Mouse (Mus musculus) heart, postnatal 0 days (tissue): ENCODE measurements around the gene Ltc4s. TPM values are rescaled to one million over a fixed set of nuclear protein-coding genes. Genes with fewer than 3 reads are reported as not detected.
A peak's percentile ranks its signal among the peaks of the same experiment; 100 is the strongest.

ENCODE experiments used
- ATAC-seq: fragments of 200-750 bp; cut with Nextera tagmentation; 2 replicates; pipeline ENCODE4 v1.8.0; 2017; ENCODE audit warnings: low read depth, moderate number of reproducible peaks, moderate library complexity; ENCODE audit not compliant: insufficient read depth
- DNase-seq: peaks from one replicate; pipeline ENCODE4 v3.0.0-alpha.2; 2016; ENCODE audit warnings: low spot score
- H3K27ac ChIP-seq: fragments of 300-500 bp; sonication (generic); 2 replicates; pipeline ENCODE4 v1.5.1; 2014; ENCODE audit warnings: low read depth, mild to moderate bottlenecking
- H3K27me3 ChIP-seq: fragments of 300-500 bp; sonication (generic); 2 replicates; pipeline ENCODE4 v1.6.1; 2014; ENCODE audit warnings: low read length, mixed read lengths; ENCODE audit not compliant: control insufficient read depth, insufficient read depth
- H3K36me3 ChIP-seq: fragments of 300-500 bp; sonication (generic); replicated peaks from 2 replicates; pipeline ENCODE4 v1.6.1; 2014; ENCODE audit warnings: low read length, mixed read lengths; ENCODE audit not compliant: control insufficient read depth, insufficient read depth
- H3K4me1 ChIP-seq: fragments of 300-500 bp; sonication (generic); 2 replicates; pipeline ENCODE4 v1.6.1; 2014; ENCODE audit warnings: antibody characterized with exemption; ENCODE audit not compliant: control insufficient read depth, insufficient read depth
- H3K4me2 ChIP-seq: fragments of 300-500 bp; sonication (generic); 2 replicates; pipeline ENCODE4 v1.6.1; 2014; ENCODE audit warnings: low read depth, mild to moderate bottlenecking, low read length, moderate library complexity
- H3K4me3 ChIP-seq: fragments of 300-500 bp; sonication (generic); 2 replicates; pipeline ENCODE4 v1.5.1; 2014; ENCODE audit warnings: low read depth, low read length
- H3K9ac ChIP-seq: fragments of 300-500 bp; sonication (generic); replicated peaks from 2 replicates; pipeline ENCODE4 v1.6.1; 2014; ENCODE audit warnings: low read depth, low read length, mixed read lengths
- H3K9me3 ChIP-seq: fragments of 300-500 bp; sonication (generic); replicated peaks from 2 replicates; pipeline ENCODE4 v1.6.1; 2016; ENCODE audit warnings: low read length; ENCODE audit not compliant: control insufficient read depth
- CTCF ChIP-seq: IDR thresholded peaks from 2 replicates; pipeline ENCODE4 v1.5.1; 2016; ENCODE audit warnings: antibody characterized with exemption, control low read depth, low read depth
- EP300 ChIP-seq: IDR thresholded peaks from 2 replicates; pipeline ENCODE4 v1.6.1; 2016; ENCODE audit warnings: antibody characterized with exemption, low read depth
- WGBS: fragments of 180-500 bp; shearing (Covaris S2); extraction: QIAGEN DNeasy Blood & Tissue Kit; methylation state at CpG from one replicate; pipeline ENCODE4 v1.1.7; 2014; 5-methylcytosine and 5-hydroxymethylcytosine counted together
- polyA plus RNA-seq: library from polyadenylated mRNA; unstranded; fragments of >200 nt; fragmentation: Nextera tagmentation; extraction: Ambion mirVana; gene quantifications from 2 replicates; pipeline ENCODE4 v1.2.1, GENCODE M21; 2015
- total RNA-seq: library from RNA; depleted of rRNA; stranded (reverse); fragments of >200 nt; gene quantifications from 2 replicates; pipeline ENCODE4 v1.2.3, GENCODE M21; 2014; ENCODE audit warnings: low replicate concordance

Ltc4s gene
- total and polyA plus RNA-seq, 2 experiments from 2014 or later = 2.2 TPM; not detected in 1

GRCm38 (mm10) chr11:50269163-50269562 is 30.7 kb upstream of the Ltc4s start:
- no peak overlapping the region for H3K27ac ChIP-seq
- no peak overlapping the region for H3K9ac ChIP-seq
- no peak overlapping the region for H3K4me2 ChIP-seq
- peaks cover 15% of the 10 kb centered on the region; the same call in 1 of the 2 replicates for H3K4me1 ChIP-seq
- no peaks in the 10 kb centered on the region for H3K27me3 ChIP-seq
- no peaks in the 10 kb centered on the region for H3K9me3 ChIP-seq
- no peak overlapping the region for H3K4me3 ChIP-seq
- DNase-seq = peak; percentile 53
- WGBS = 85% methylated on average over 2 of the region's 2 CpGs
- no peak; the same call in 1 of the 2 replicates for ATAC-seq
- H3K36me3 ChIP-seq = peaks cover 30% of the 10 kb centered on the region
- peak; percentile 56 for TF ChIP-seq CTCF
- TF ChIP-seq EP300 = no peak

GRCm38 (mm10) chr11:50266997-50267396 is 28.6 kb upstream of the Ltc4s start:
- Histone ChIP-seq H3K4me1 (peaks cover 14% of the 10 kb centered on the region; the same call in 1 of the 2 replicates), H3K4me2 (no peak overlapping the region), H3K9me3 (no peaks in the 10 kb centered on the region), H3K27me3 (no peaks in the 10 kb centered on the region), H3K27ac (no peak overlapping the region), H3K4me3 (no peak overlapping the region), H3K36me3 (peaks cover 47% of the 10 kb centered on the region), H3K9ac (no peak overlapping the region)
- no peak for TF ChIP-seq EP300
- no peak for TF ChIP-seq CTCF
- 93% methylated on average over 3 of the region's 3 CpGs for WGBS
- ATAC-seq (no peak), DNase-seq (no peak)

- DNase-seq (no peak), ATAC-seq (no peak)
- 81% methylated on average over 8 of the region's 8 CpGs for WGBS
- peaks cover 3% of the 10 kb centered on the region; the same call in 1 of the 2 replicates for H3K4me1 ChIP-seq
- H3K9me3 ChIP-seq = no peaks in the 10 kb centered on the region
- H3K27ac ChIP-seq = no peak overlapping the region
- no peaks in the 10 kb centered on the region for H3K27me3 ChIP-seq
- no peak overlapping the region for H3K4me3 ChIP-seq
- no peak overlapping the region for H3K4me2 ChIP-seq
- no peak for TF ChIP-seq CTCF
- TF ChIP-seq EP300 = no peak
- H3K9ac ChIP-seq = no peak overlapping the region
- peaks cover 58% of the 10 kb centered on the region for H3K36me3 ChIP-seq
Observed at GRCm38 (mm10) chr11:50265931-50266330, 27.5 kb upstream of the Ltc4s start.

DNA sequence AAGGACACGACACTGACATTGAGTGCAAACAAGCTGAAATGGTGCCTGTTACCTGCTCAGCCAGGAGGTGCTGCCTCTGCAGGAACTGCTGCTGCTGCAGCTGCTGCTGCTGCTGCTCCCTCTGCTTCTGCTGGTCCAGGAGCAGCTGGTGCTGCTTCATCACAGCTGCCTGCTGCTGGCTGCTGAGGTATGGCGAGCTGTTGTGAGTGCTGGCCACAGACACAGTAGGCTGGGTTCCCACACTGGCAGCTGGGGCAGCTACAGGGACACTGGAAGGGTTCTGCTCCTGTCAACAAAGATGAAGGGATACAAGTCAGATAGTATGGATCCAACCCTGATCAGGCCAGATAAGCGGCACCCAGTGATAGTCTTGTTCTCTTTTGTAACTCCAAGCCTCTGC is 24.8 kb upstream of the Ltc4s start:
- no peaks in the 10 kb centered on the region for H3K27me3 ChIP-seq
- H3K4me2 ChIP-seq = no peak overlapping the region
- H3K9ac ChIP-seq = no peak overlapping the region
- DNase-seq (no peak), ATAC-seq (no peak)
- no peak overlapping the region for H3K4me3 ChIP-seq
- WGBS = 85% methylated on average over 3 of the region's 3 CpGs
- no peaks in the 10 kb centered on the region for H3K9me3 ChIP-seq
- H3K27ac ChIP-seq = no peak overlapping the region
- H3K36me3 ChIP-seq = peaks cover 83% of the 10 kb centered on the region
- H3K4me1 ChIP-seq = no peaks in the 10 kb centered on the region
- TF ChIP-seq EP300 (no peak), CTCF (no peak)

DNA sequence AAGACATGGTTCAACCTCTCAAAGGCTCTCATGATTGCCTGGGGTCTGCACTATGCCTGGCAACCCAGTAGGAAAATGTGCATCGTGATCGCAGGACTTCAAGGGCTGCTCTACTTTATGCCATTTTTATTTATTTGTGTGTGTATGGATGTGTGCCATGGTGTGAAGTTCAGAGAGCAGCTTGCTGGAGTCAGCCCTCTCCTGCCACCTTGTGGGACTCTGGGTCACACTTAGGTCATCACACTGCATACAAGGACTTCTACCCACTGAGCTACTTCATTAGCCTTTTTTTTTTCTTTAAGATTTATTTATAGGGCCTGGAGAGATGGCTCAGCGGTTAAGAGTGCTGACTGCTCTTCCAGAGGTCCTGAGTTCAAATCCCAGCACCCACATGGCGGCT is 23.6 kb upstream of the Ltc4s start:
- Histone ChIP-seq H3K27ac (no peak overlapping the region), H3K4me2 (no peak overlapping the region), H3K9ac (no peak overlapping the region), H3K4me3 (no peak overlapping the region), H3K36me3 (peaks cover 94% of the 10 kb centered on the region), H3K9me3 (no peaks in the 10 kb centered on the region), H3K27me3 (no peaks in the 10 kb centered on the region), H3K4me1 (no peaks in the 10 kb centered on the region)
- 76% methylated on average over 4 of the region's 4 CpGs for WGBS
- ATAC-seq (peak; percentile 57; the same call in 1 of the 2 replicates), DNase-seq (no peak)
- TF ChIP-seq CTCF (peak; percentile 52), EP300 (no peak)

- WGBS = 68% methylated on average over 7 of the region's 7 CpGs
- Histone ChIP-seq H3K4me2 (no peak overlapping the region), H3K27me3 (no peaks in the 10 kb centered on the region), H3K9ac (no peak overlapping the region), H3K4me3 (no peak overlapping the region), H3K4me1 (no peaks in the 10 kb centered on the region), H3K27ac (no peak overlapping the region), H3K9me3 (no peaks in the 10 kb centered on the region), H3K36me3 (peaks cover 72% of the 10 kb centered on the region)
- DNase-seq (no peak), ATAC-seq (no peak)
- TF ChIP-seq EP300 (no peak), CTCF (no peak)
Observed at GRCm38 (mm10) chr11:50258310-50258709, 19.9 kb upstream of the Ltc4s start.
